Mouse (Mus musculus) spleen, postnatal 10 days (tissue): ENCODE data around the gene Tomm20.
"Not testable (repeated sequence)": the region's sequence is repeated elsewhere in the genome, so short reads cannot be mapped to it uniquely, and the experiment has no call there.

Experiments used
- DNase-seq, 2 experiments: peaks; one replicate each; pipeline ENCODE4 v3.0.0; 2021 to 2022; ENCODE audit warnings: low spot score in 2 of 2

Tomm20 gene

GRCm38 (mm10) chr8:126884202-126884926, 61.3 kb downstream of the Tomm20 start:
- DNase-seq: no peak

GRCm38 (mm10) chr8:126883752-126884151, 61.9 kb downstream of the Tomm20 start:
- DNase-seq: no peak

GRCm38 (mm10) chr8:126882586-126882985, 63.1 kb downstream of the Tomm20 start:
- not testable (repeated sequence) for DNase-seq

GRCm38 (mm10) chr8:126881641-126882140, 64.0 kb downstream of the Tomm20 start:
- no peak for DNase-seq
